Mouse (Mus musculus): ENCODE data around the gene Ago3.

DNA sequence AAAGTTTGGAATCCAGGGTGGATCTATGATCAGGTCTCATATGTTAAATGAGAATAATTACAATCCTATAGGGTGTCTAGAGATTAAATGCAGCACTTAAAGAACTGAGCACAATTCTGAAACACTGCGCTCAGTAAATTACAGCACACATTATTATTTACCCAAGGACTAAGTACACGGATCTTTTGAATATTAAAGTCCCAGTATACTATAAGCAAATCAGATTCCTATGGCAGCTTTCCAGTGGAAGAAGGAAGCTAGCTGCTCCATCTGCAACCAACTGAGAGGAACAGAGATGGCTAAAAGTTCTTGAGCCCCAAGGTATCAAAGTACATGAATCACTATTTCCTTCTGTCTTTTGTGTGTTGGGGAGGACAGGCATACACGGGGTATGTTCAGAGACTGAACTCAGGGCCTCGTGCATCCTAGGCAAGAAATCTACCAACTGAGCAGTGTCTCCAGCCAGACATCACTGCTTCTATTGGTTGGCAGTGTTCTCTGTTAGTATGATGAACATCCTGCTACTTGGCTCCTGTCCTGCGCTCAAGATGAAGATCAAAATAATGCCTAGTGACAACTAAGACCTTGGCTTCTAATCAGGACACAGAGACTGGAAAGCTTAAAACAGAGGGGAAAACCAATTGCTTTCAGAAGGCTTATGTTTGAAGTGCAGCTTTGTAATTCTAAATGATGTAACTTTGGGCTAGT is 25.3 kb upstream of the Ago3 start:
- TF ChIP-seq MXI1 (IDR thresholded peaks at IDR 0.05; ENCODE audit: low read depth, low read length) (no peak), EP300 (IDR thresholded peaks at IDR 0.05; ENCODE audit: low read length) (no peak), ETS1 (conservative IDR thresholded peaks at IDR 0.05; ENCODE audit: low read depth, low read length) (no peak), ZNF384 (IDR thresholded peaks at IDR 0.05; ENCODE audit: low read depth, low read length) (no peak), UBTF (IDR thresholded peaks at IDR 0.05; ENCODE audit: low read depth, low read length) (no peak), POLR2A (IDR thresholded peaks at IDR 0.05; ENCODE audit: low read depth, low read length) (no peak), NELFE (IDR thresholded peaks at IDR 0.05; ENCODE audit: low read depth, low read length) (no peak), CTCF (conservative IDR thresholded peaks at IDR 0.05 in 1 of 2, IDR thresholded peaks at IDR 0.05 in 1 of 2; ENCODE audit: low read depth in 2 of 2, low read length in 2 of 2) (no peak), TCF12 (IDR thresholded peaks at IDR 0.05; ENCODE audit: low read depth, low read length) (no peak), CHD1 (IDR thresholded peaks at IDR 0.05; ENCODE audit: low read depth, low read length) (no peak), MAX (IDR thresholded peaks at IDR 0.05; ENCODE audit: low read length) (no peak), USF1 (IDR thresholded peaks at IDR 0.05; ENCODE audit: low read depth, low read length) (no peak)

Data from CH12.LX (cell line).